Mouse (Mus musculus): ENCODE data around the gene Hrasls. TPM values are rescaled to one million over a fixed set of nuclear protein-coding genes. Genes with fewer than 3 reads are reported as not detected.

The Hrasls gene
- total and polyA plus RNA-seq, 3 experiments, result not detected

DNA sequence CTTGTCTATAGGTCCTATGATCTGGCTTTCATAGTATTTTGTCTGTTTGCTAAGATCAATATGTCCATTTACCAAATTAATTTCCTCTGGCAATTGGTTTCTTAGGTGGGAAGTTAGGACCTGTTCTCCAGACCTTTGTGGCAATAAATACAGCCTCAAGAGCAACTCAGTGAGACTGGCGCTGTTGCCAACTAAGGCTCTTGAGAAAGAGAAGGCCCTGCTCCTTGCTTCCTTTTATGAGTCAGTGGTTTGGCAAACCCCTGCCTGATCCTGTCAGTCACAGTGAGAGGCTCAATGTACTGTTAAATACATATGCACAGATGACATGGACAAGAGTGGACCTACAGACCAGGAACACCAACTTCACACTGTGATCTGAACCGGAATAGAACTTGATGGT lies 36.3 kb upstream of the Hrasls start:
- dilution Hi-C loops (cut with MboI; ENCODE audit: extremely low pct_ligation_motif_present, extremely low pct_unique_long_range_greater_than_20kb, low sequenced_read_pairs), result no loop called here
- TF ChIP-seq PAX5 (IDR thresholded peaks at IDR 0.05; ENCODE audit: low read length) (no peak), NRF1 (IDR thresholded peaks at IDR 0.05; ENCODE audit: low read depth, low read length) (no peak), NELFE (IDR thresholded peaks at IDR 0.05; ENCODE audit: low read depth, low read length) (no peak), POLR2AphosphoS2 (IDR thresholded peaks at IDR 0.05; ENCODE audit: low read depth, low read length) (no peak)
- no peaks in the 10 kb centered on the region for H3K36me3 ChIP-seq (replicated peaks in 1 of 2; ENCODE audit: control insufficient read depth in 1 of 2, insufficient read depth in 1 of 2, low read length in 1 of 2)
- no peak for DNase-seq (ENCODE audit: extremely low read depth)
- no peak overlapping the region for H3K9ac ChIP-seq (ENCODE audit: insufficient read depth, low read depth)
- no peaks in the 10 kb centered on the region for H3K27me3 ChIP-seq (replicated peaks)
- H3K27ac ChIP-seq (ENCODE audit: insufficient read depth, low read depth), result no peak overlapping the region
- no peak overlapping the region for H3K4me3 ChIP-seq (replicated peaks in 1 of 3; ENCODE audit: low read depth in 2 of 3, low read length in 2 of 3, poor library complexity in 1 of 3)
- in situ Hi-C loops (cut with MboI; ENCODE audit: low pct_ligation_motif_present, low pct_unique_long_range_greater_than_20kb, low sequenced_read_pairs), result no loop called here
- no peaks in the 10 kb centered on the region for H3K4me1 ChIP-seq (ENCODE audit: control insufficient read depth in 1 of 2, insufficient read depth in 2 of 2)
- H3K4me2 ChIP-seq (ENCODE audit: insufficient read depth, low read depth, poor library complexity, severe bottlenecking), result no peak overlapping the region
- H3K79me2 ChIP-seq (replicated peaks; ENCODE audit: control insufficient read depth, extremely low read depth, insufficient read depth, poor library complexity, severe bottlenecking), result no peaks in the 10 kb centered on the region
- peaks cover 86% of the 10 kb centered on the region for H3K9me3 ChIP-seq (replicated peaks; ENCODE audit: low read length)

DNA sequence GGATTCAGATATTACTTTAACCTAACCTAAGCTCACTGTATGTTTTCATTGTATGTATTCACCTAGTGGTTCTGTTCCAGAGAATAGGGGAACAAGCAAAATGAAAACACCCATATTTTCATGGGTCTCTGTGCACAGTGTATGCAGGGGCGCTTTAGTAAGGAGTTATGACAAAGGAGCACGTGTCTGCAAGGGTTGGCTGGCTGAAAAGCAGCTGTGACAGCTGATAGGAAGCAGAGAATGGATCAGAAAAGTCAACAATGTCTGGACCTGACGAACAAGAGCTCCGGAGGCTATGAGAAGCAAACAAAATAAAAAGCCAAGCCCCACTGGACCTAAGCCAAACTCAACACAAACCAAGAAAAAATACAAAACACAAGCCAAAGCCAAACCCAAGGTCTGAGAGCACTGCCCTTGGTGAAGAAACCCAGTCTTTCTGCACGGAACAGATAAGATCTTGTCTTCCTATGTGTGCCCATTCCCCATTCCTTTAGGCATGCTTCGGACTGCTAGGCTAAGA lies 34.6 kb upstream of the Hrasls start:
- dilution Hi-C loops (cut with MboI; ENCODE audit: extremely low pct_ligation_motif_present, extremely low pct_unique_long_range_greater_than_20kb, low sequenced_read_pairs), result no loop called here
- H3K4me1 ChIP-seq (ENCODE audit: control insufficient read depth in 1 of 2, insufficient read depth in 2 of 2), result no peaks in the 10 kb centered on the region
- no peak overlapping the region for H3K4me2 ChIP-seq (ENCODE audit: insufficient read depth, low read depth, poor library complexity, severe bottlenecking)
- no peaks in the 10 kb centered on the region for H3K27me3 ChIP-seq (replicated peaks)
- TF ChIP-seq MYC (IDR thresholded peaks at IDR 0.05; ENCODE audit: low read depth, low read length) (no peak), JUND (conservative IDR thresholded peaks at IDR 0.05; ENCODE audit: low read depth, low read length) (no peak), MXI1 (IDR thresholded peaks at IDR 0.05; ENCODE audit: low read depth, low read length) (no peak), TBP (conservative IDR thresholded peaks at IDR 0.05; ENCODE audit: low read depth, low read length) (no peak), HCFC1 (IDR thresholded peaks at IDR 0.05; ENCODE audit: low read depth, low read length) (no peak)
- peaks cover 86% of the 10 kb centered on the region for H3K9me3 ChIP-seq (replicated peaks; ENCODE audit: low read length)
- H3K36me3 ChIP-seq (replicated peaks in 1 of 2; ENCODE audit: control insufficient read depth in 1 of 2, insufficient read depth in 1 of 2, low read length in 1 of 2), result no peaks in the 10 kb centered on the region
- in situ Hi-C loops (cut with MboI; ENCODE audit: low pct_ligation_motif_present, low pct_unique_long_range_greater_than_20kb, low sequenced_read_pairs), result no loop called here
- no peak overlapping the region for H3K4me3 ChIP-seq (replicated peaks in 1 of 3; ENCODE audit: low read depth in 2 of 3, low read length in 2 of 3, poor library complexity in 1 of 3)
- no peak overlapping the region for H3K9ac ChIP-seq (ENCODE audit: insufficient read depth, low read depth)
- DNase-seq (ENCODE audit: extremely low read depth), result no peak
- H3K27ac ChIP-seq (ENCODE audit: insufficient read depth, low read depth), result no peak overlapping the region
- H3K79me2 ChIP-seq (replicated peaks; ENCODE audit: control insufficient read depth, extremely low read depth, insufficient read depth, poor library complexity, severe bottlenecking), result no peaks in the 10 kb centered on the region

DNA sequence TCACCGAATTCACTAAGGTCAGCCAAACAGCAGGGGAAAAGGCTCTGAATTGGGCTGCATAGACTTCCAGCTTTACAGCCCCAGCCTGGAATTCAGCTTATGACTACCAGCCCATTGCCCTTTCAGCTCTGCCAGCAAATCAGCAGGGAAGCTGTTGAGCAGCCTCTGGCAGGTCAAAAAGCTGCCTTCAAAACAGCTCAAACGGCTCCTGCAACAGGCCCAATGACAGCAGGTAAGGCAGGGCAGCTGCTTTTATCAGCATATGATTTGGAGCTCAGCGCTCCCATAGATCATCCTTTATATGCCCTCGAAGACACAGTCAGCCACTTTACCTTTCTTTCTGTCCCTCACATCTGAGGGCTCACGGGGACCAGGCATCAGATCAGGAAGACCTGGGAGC lies 16.6 kb upstream of the Hrasls start:
- Histone ChIP-seq H3K9me3 (replicated peaks; ENCODE audit: low read length) (peaks cover 65% of the 10 kb centered on the region), H3K27ac (ENCODE audit: insufficient read depth, low read depth) (no peak overlapping the region), H3K9ac (ENCODE audit: insufficient read depth, low read depth) (no peak overlapping the region), H3K36me3 (replicated peaks in 1 of 2; ENCODE audit: control insufficient read depth in 1 of 2, insufficient read depth in 1 of 2, low read length in 1 of 2) (no peaks in the 10 kb centered on the region), H3K4me2 (ENCODE audit: insufficient read depth, low read depth, poor library complexity, severe bottlenecking) (no peak overlapping the region), H3K4me3 (replicated peaks in 1 of 3; ENCODE audit: low read depth in 2 of 3, low read length in 2 of 3, poor library complexity in 1 of 3) (no peak overlapping the region), H3K4me1 (ENCODE audit: control insufficient read depth in 1 of 2, insufficient read depth in 2 of 2) (no peaks in the 10 kb centered on the region), H3K27me3 (replicated peaks) (no peaks in the 10 kb centered on the region), H3K79me2 (replicated peaks; ENCODE audit: control insufficient read depth, extremely low read depth, insufficient read depth, poor library complexity, severe bottlenecking) (no peaks in the 10 kb centered on the region)
- DNase-seq (ENCODE audit: extremely low read depth), result no peak
- dilution Hi-C loops (cut with MboI; ENCODE audit: extremely low pct_ligation_motif_present, extremely low pct_unique_long_range_greater_than_20kb, low sequenced_read_pairs), result no loop called here
- TF ChIP-seq KAT2A (IDR thresholded peaks at IDR 0.05; ENCODE audit: insufficient replicate concordance, low read length) (no peak), MYC (IDR thresholded peaks at IDR 0.05; ENCODE audit: low read depth, low read length) (no peak), SMC3 (IDR thresholded peaks at IDR 0.05; ENCODE audit: low read depth, low read length) (no peak), MAZ (IDR thresholded peaks at IDR 0.05; ENCODE audit: low read depth, low read length) (no peak), ZC3H11A (IDR thresholded peaks at IDR 0.05; ENCODE audit: low read depth, low read length) (no peak), SIN3A (IDR thresholded peaks at IDR 0.05; ENCODE audit: low read length) (no peak), ZNF384 (IDR thresholded peaks at IDR 0.05; ENCODE audit: low read depth, low read length) (no peak), MEF2A (IDR thresholded peaks at IDR 0.05; ENCODE audit: borderline replicate concordance, low read depth, low read length) (no peak), RCOR1 (conservative IDR thresholded peaks at IDR 0.05; ENCODE audit: low read depth, low read length) (no peak), HCFC1 (IDR thresholded peaks at IDR 0.05; ENCODE audit: low read depth, low read length) (no peak), NELFE (IDR thresholded peaks at IDR 0.05; ENCODE audit: low read depth, low read length) (no peak), JUND (conservative IDR thresholded peaks at IDR 0.05; ENCODE audit: low read depth, low read length) (no peak), CHD1 (IDR thresholded peaks at IDR 0.05; ENCODE audit: low read depth, low read length) (no peak), MAX (IDR thresholded peaks at IDR 0.05; ENCODE audit: low read length) (no peak), IRF4 (IDR thresholded peaks at IDR 0.05; ENCODE audit: low read depth, low read length) (no peak), PAX5 (IDR thresholded peaks at IDR 0.05; ENCODE audit: low read length) (no peak), TBP (conservative IDR thresholded peaks at IDR 0.05; ENCODE audit: low read depth, low read length) (no peak)
- in situ Hi-C loops (cut with MboI; ENCODE audit: low pct_ligation_motif_present, low pct_unique_long_range_greater_than_20kb, low sequenced_read_pairs), result no loop called here
